Mouse (Mus musculus): Measurements from ENCODE around the gene Slc17a8. TPM values are rescaled to one million over a fixed set of nuclear protein-coding genes. Genes with fewer than 3 reads are reported as not detected.
"Not testable (repeated sequence)": the region's sequence is repeated elsewhere in the genome, so short reads cannot be mapped to it uniquely, and the experiment has no call there.

Gene Slc17a8
- total RNA-seq, 2 experiments from 2014 or later, result not detected

- no peak for DNase-seq (ENCODE audit: low spot score)
- intact Hi-C loops (cut with DNase I), result no loop called here
Observed at GRCm38 (mm10) chr10:89595514-89595913, 25.5 kb downstream of the Slc17a8 start.

GRCm38 (mm10) chr10:89594309-89594708, 26.7 kb downstream of the Slc17a8 start:
- intact Hi-C loops (cut with DNase I), result no loop called here
- no peak for DNase-seq (ENCODE audit: low spot score)

- DNase-seq (ENCODE audit: low spot score), result no peak
- intact Hi-C loops (cut with DNase I), result no loop called here
Observed at GRCm38 (mm10) chr10:89592797-89593196, 28.3 kb downstream of the Slc17a8 start.

- no peak for DNase-seq (ENCODE audit: low spot score)
- intact Hi-C loops (cut with DNase I), result no loop called here
Observed at GRCm38 (mm10) chr10:89589877-89590276, 31.2 kb downstream of the Slc17a8 start.

- intact Hi-C loops (cut with DNase I), result no loop called here
Observed at GRCm38 (mm10) chr10:89588708-89589107, 32.3 kb downstream of the Slc17a8 start.

GRCm38 (mm10) chr10:89584709-89585108, 36.3 kb downstream of the Slc17a8 start:
- intact Hi-C loops (cut with DNase I), result no loop called here
- no peak for DNase-seq (ENCODE audit: low spot score)

More at GRCm38 (mm10) chr10:89588708-89589107, 32.3 kb downstream of the Slc17a8 start:
- no peak for DNase-seq (ENCODE audit: low spot score)

GRCm38 (mm10) chr10:89578801-89579200, 42.3 kb downstream of the Slc17a8 start:
- DNase-seq (ENCODE audit: low spot score), result no peak
- intact Hi-C loops (cut with DNase I), result no loop called here

- intact Hi-C loops (cut with DNase I), result no loop called here
- DNase-seq (ENCODE audit: low spot score), result no peak
Observed at GRCm38 (mm10) chr10:89577666-89578065, 43.4 kb downstream of the Slc17a8 start.

GRCm38 (mm10) chr10:89573421-89573820, 47.6 kb downstream of the Slc17a8 start:
- no peak for DNase-seq (ENCODE audit: low spot score)
- intact Hi-C loops (cut with DNase I), result no loop called here

- intact Hi-C loops (cut with DNase I), result no loop called here
- DNase-seq (ENCODE audit: low spot score), result no peak
Observed at GRCm38 (mm10) chr10:89572946-89573345, 48.1 kb downstream of the Slc17a8 start.

- intact Hi-C loops (cut with DNase I), result no loop called here
- no peak for DNase-seq (ENCODE audit: low spot score)
Observed at GRCm38 (mm10) chr10:89567391-89567790, 53.7 kb downstream of the Slc17a8 start.

- no peak for DNase-seq (ENCODE audit: low spot score)
- intact Hi-C loops (cut with DNase I), result no loop called here
Observed at GRCm38 (mm10) chr10:89565301-89566022, 55.6 kb downstream of the Slc17a8 start.

- intact Hi-C loops (cut with DNase I), result no loop called here
- no peak for DNase-seq (ENCODE audit: low spot score)
Observed at GRCm38 (mm10) chr10:89562113-89562512, 58.9 kb downstream of the Slc17a8 start.

GRCm38 (mm10) chr10:89559351-89559750, 61.7 kb downstream of the Slc17a8 start:
- DNase-seq (ENCODE audit: low spot score), result no peak
- intact Hi-C loops (cut with DNase I), result no loop called here

GRCm38 (mm10) chr10:89554885-89555284, 66.2 kb downstream of the Slc17a8 start:
- DNase-seq (ENCODE audit: low spot score); intact Hi-C loops (cut with DNase I): not testable (repeated sequence)

- DNase-seq (ENCODE audit: low spot score); intact Hi-C loops (cut with DNase I): not testable (repeated sequence)
Observed at GRCm38 (mm10) chr10:89553855-89554254, 67.2 kb downstream of the Slc17a8 start.

GRCm38 (mm10) chr10:89553015-89553414, 68.0 kb downstream of the Slc17a8 start:
- intact Hi-C loops (cut with DNase I), result no loop called here
- DNase-seq (ENCODE audit: low spot score), result no peak

- DNase-seq (ENCODE audit: low spot score), result no peak
- intact Hi-C loops (cut with DNase I), result no loop called here
Observed at GRCm38 (mm10) chr10:89551657-89552056, 69.4 kb downstream of the Slc17a8 start.

GRCm38 (mm10) chr10:89548028-89548427, 73.0 kb downstream of the Slc17a8 start:
- intact Hi-C loops (cut with DNase I), result no loop called here
- DNase-seq (ENCODE audit: low spot score), result no peak

- intact Hi-C loops (cut with DNase I), result no loop called here
- no peak for DNase-seq (ENCODE audit: low spot score)
Observed at GRCm38 (mm10) chr10:89546989-89547388, 74.1 kb downstream of the Slc17a8 start.

- no peak for DNase-seq (ENCODE audit: low spot score)
- intact Hi-C loops (cut with DNase I), result no loop called here
Observed at GRCm38 (mm10) chr10:89543867-89544266, 77.2 kb downstream of the Slc17a8 start.

GRCm38 (mm10) chr10:89542321-89542720, 78.7 kb downstream of the Slc17a8 start:
- intact Hi-C loops (cut with DNase I), result no loop called here
- no peak for DNase-seq (ENCODE audit: low spot score)

All from heart, postnatal 25 days (tissue).